Mouse (Mus musculus): ENCODE data around the gene Tpd52l1. TPM values are rescaled to one million over a fixed set of nuclear protein-coding genes. Genes with fewer than 3 reads are reported as not detected.

Gene Tpd52l1
- polyA plus RNA-seq, 1 experiment from 2014 or later: 3.9 TPM

- no peak for DNase-seq (ENCODE audit: low spot score)
These were observed 94.7 kb downstream of the Tpd52l1 start for GRCm38 (mm10) chr10:31351056-31351455.

GRCm38 (mm10) chr10:31346401-31346800 is 99.4 kb downstream of the Tpd52l1 start:
- DNase-seq (ENCODE audit: low spot score): no peak

DNA sequence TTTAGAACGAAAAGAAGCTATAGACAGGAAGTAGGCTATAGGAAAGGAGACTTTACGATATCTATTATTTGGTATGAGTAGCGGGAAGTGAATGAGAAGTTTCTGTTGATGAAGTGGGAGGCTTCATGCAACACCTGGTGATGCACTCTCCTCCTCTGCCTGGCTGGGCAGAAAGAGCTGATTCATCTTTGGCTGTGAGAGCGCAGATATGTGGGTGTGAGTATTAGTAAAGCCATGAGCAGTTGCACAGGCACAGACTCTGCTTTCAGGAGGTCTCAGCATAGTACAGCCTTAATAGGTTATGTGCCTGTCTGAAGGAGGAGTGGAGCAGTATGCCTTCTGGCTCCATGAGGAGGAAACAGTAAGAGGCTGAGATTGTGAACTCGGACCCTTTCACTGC is 109.3 kb downstream of the Tpd52l1 start:
- DNase-seq (ENCODE audit: low spot score): no peak

- no peak for DNase-seq (ENCODE audit: low spot score)
These were observed 114.5 kb downstream of the Tpd52l1 start for GRCm38 (mm10) chr10:31331225-31331775.

GRCm38 (mm10) chr10:31330286-31330962 is 115.3 kb downstream of the Tpd52l1 start:
- DNase-seq (ENCODE audit: low spot score): no peak

GRCm38 (mm10) chr10:31329436-31329835 is 116.3 kb downstream of the Tpd52l1 start:
- no peak for DNase-seq (ENCODE audit: low spot score)

- DNase-seq (ENCODE audit: low spot score): no peak
These were observed 127.3 kb downstream of the Tpd52l1 start for GRCm38 (mm10) chr10:31318491-31318890.

GRCm38 (mm10) chr10:31312865-31313848 is 132.6 kb downstream of the Tpd52l1 start, which contains the start of gene Hddc2:
Hddc2 (plus strand) TSS chr10:31313383.
- DNase-seq (ENCODE audit: low spot score): peak; percentile 84

DNA sequence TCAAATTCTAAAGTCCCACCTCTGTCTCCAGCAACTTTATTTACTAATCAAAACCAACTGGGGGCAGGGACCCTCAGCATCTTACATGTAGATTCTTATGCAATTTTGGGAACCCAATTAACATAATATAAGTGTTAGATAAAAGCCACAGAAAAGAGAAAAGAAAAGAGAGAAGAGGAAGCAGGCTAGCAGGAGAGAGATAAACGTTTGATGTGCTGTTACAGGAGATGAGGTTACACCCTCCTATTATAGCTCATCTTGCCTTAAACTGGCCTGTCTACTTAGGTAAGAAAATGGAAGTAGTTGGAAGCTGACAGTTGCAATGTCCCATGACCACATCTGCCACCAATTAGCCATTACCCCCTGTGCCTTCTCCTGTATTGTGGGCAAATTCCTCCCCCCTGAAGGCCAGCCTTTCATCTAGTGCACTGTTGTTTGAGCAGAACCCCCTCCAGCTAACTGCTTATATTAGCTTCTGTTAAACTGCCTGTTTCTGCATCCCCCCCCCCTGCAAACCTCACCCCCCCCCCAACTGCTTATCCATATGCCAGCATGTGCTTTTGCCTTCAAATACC is 138.6 kb downstream of the Tpd52l1 start:
- DNase-seq (ENCODE audit: low spot score): no peak

- no peak for DNase-seq (ENCODE audit: low spot score)
These were observed 142.3 kb downstream of the Tpd52l1 start for GRCm38 (mm10) chr10:31303446-31303845.

DNA sequence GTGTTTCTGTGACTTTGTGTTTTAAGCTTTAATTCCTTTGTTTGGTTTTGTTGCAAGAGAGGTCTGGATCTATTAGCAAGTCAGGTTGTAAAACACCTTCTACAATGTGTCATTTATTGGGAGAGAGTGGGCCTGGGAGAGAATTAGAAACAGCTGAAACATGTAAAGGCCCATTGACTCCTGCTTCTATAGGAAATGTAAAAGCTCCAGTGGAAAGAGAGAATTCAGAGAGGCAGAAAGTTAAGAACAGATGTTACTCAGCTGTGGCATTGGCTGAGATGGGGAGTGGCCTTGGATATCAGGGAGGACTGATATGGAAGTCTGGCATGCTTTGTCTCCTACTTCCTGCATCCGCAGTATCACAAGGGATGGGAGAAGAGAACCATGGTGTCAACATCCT is 145.5 kb downstream of the Tpd52l1 start:
- DNase-seq (ENCODE audit: low spot score): no peak

- peak; percentile 28 for DNase-seq (ENCODE audit: low spot score)
These were observed 146.7 kb downstream of the Tpd52l1 start for GRCm38 (mm10) chr10:31298921-31299574.

- DNase-seq (ENCODE audit: low spot score): no peak
These were observed 147.5 kb downstream of the Tpd52l1 start for GRCm38 (mm10) chr10:31298263-31298662.

- no peak for DNase-seq (ENCODE audit: low spot score)
These were observed 148.7 kb downstream of the Tpd52l1 start for GRCm38 (mm10) chr10:31297106-31297505.

- no peak for DNase-seq (ENCODE audit: low spot score)
These were observed 149.3 kb downstream of the Tpd52l1 start for GRCm38 (mm10) chr10:31296458-31296857.

- DNase-seq (ENCODE audit: low spot score): no peak
These were observed 150.1 kb downstream of the Tpd52l1 start for GRCm38 (mm10) chr10:31295705-31296104.

DNA sequence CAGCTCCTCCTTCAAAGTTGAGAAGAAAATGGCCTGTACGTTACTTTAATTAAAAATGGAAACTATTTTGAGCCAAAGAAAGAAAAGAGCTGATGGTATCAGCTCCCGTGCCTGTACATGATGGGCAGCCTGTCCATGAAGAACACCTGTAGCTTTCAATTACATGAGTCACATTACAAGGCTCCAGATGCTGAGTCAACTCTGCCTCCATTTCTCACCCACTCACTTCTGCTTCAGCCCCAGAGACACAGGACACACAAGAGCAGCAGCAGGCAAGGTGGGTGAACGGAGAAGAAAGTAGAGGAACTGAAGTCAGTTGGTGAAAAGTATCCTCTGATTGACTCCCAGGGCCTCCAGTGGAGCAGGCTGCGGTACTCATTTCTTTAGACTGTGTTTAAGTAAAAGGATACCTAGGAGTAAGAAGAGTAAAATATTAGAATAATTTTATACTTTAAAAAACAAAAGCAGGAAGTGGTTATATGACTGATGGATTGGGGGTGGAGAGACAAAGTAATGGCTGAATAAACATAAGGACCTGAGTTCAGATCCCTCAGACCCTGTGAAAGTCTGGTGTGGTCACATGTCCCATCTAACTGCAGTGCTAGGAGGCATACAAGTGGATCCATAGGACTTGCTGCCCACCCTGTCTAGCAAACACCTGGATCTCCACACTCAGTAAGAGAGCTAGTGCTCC is 156.9 kb downstream of the Tpd52l1 start:
- no peak for DNase-seq (ENCODE audit: low spot score)

DNA sequence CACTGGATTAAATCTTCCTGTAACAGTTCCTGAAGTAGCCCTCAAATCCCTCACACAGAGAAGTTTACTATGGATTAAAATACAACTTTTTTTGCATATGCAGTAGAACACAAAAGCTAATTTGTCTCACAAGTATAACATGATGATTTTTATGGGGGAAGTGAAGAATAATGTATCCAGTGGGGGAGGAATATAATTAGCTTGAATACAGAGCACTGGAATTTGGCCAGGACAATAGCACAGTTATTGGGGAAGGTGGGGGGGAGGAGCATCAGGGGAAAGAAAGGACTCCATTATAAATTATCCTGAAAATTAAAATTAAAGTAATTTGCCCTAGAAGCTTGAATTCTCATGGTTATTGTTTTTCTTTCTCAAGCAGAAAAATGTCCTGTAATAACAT is 158.0 kb downstream of the Tpd52l1 start:
- DNase-seq (ENCODE audit: low spot score): no peak

All from thymus, postnatal 0 days (tissue).